Mouse (Mus musculus) gastrocnemius, adult 2 months (tissue): ENCODE results near the gene Cabp1. TPM values are rescaled to one million over a fixed set of nuclear protein-coding genes. Genes with fewer than 3 reads are reported as not detected.

Experiments
- DNase-seq: peaks from one replicate; pipeline ENCODE4 v3.0.0; 2022
- H3K27ac ChIP-seq: fragments of 200-600 bp; 2 replicates; pipeline ENCODE4 v1.8.1; 2022; ENCODE audit warnings: mild to moderate bottlenecking
- H3K4me3 ChIP-seq: fragments of 200-600 bp; 2 replicates; pipeline ENCODE4 v1.8.1; 2022; ENCODE audit warnings: mild to moderate bottlenecking, moderate library complexity
- CTCF ChIP-seq: fragments of 200-600 bp; IDR thresholded peaks from 2 replicates; pipeline ENCODE4 v1.8.1; 2022; ENCODE audit warnings: antibody characterized with exemption, mild to moderate bottlenecking, moderate library complexity
- intact Hi-C: fragments of 180-260 bp; cut with DNase I; formaldehyde crosslinking; loops from one replicate; pipeline ENCODE4 v1.15.1; 2025
- total RNA-seq, 2 experiments: library from RNA; stranded (reverse); gene quantifications; 2 replicates each; pipeline ENCODE4 v1.2.3; 2021

Cabp1 gene
- total RNA-seq, 2 experiments from 2014 or later, result 0.79 to 1.5 TPM

DNA sequence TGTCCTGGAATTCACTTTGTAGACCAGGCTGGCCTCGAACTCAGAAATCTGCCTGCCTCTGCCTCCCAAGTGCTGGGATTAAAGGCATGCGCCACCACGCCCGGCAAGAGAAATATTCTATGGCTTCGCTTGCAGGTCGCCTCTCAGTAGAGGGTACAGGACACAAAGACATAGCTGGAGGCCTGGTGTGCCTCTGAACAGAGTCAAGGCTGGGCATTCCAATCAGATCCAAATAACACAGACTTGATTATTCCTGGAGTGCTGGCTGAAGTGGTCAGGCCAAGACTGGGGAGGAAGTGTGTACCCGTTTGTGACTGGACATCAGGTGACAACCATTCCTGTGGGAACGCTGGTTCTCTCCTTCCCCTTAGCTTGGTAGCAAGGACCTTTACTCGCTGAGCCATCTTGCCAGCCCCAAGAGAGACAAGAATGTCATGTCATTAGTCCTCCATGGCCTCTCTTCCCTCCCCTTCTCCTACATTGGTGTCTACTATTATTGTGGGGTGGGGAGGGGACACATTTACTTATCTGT lies 51.9 kb downstream of the Cabp1 start:
- intact Hi-C loops, result no loop called here
- Histone ChIP-seq H3K4me3 (peak overlapping the region; percentile 71; the same call in 1 of the 2 replicates), H3K27ac (peak overlapping the region; percentile 96)
- DNase-seq, result no peak
- TF ChIP-seq CTCF, result no peak

DNA sequence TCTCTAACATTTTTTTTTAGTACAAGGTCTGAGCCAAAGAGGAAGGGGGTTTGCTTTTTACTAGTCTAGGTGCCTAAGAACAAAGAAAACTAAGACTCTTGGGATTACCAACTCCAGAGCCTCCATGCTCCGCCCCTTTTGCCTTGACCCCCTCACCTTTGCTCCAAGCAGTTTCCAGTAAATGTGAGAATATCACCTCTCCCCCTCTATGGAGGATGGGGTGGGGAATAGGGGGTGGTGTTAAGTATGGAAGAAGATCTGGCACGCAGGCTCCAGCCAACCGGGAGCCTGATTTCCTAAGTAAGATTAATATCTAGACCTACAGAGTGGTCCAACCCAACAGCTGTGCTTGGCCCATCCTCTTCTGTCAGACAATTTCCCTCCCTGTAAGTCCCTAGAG lies 53.5 kb downstream of the Cabp1 start:
- intact Hi-C loops, result no loop called here
- H3K27ac ChIP-seq, result peak overlapping the region; percentile 63
- DNase-seq, result no peak
- TF ChIP-seq CTCF, result no peak
- H3K4me3 ChIP-seq, result no peak overlapping the region

DNA sequence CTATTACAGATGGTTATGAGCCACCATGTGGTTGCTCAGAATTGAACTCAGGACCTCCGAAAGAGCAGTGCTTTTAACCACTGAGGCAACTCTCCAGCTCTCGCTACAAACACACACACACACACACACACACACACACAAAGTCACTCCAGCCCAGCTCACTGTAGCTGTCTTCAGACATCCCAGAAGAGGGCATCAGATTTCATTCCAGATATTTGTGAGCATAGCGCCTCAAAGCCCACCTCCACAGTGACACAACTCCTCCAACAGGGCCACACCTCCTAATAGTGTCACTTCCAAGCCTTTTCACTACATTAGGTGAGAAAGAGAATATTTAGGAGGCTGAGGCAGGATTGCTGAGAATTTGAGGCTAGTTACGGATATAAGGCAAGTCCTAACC lies 55.1 kb downstream of the Cabp1 start:
- intact Hi-C loops, result no loop called here
- H3K27ac ChIP-seq, result peak overlapping the region; percentile 32; the same call in 1 of the 2 replicates
- DNase-seq, result no peak
- no peak for TF ChIP-seq CTCF
- no peak overlapping the region for H3K4me3 ChIP-seq

DNA sequence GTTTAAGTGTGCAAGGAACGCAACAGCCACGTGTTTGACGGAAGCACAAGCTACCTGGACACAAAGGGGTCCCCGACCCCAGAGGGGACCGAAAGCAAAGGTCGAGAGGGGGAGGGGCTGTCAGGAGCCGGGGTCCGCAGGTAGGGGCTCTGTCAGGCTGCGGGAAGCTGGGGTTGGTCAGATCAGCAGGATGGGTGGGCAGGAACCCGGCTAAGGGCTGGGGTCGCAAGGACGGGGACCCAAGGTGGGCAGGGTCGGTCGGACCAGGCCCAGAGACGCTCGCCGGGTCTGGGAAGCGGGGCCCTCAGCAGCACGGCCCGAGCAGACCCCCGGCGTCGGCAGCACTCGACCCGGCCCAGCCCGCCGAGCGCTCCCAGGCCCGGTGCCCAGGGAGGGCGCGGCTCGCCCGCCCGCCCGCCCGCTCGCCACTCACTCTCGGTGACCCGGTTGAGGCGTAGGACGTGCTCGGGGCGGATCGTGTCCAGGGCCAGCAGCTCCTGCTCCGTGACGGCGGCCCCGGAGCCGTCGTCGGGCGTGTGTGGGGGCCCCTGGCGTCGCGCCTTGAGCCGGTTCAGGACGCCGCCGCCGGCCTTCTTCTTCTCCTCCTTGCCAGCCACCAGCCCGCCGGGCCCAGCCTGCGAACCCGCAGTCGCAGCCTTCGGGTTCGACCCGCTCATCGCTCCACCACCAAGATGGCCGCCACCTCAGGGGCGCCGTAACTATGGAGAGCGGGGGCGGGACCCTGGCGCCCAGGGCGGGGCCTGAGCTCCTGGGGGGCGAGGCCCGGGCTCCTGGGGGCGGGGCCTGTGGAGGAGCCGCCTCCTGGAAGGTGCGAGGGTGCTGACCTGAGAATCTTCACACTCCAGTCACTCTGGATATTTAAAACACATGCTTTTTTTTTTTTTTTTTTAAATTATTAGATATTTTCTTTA lies 59.7 kb downstream of the Cabp1 start, which contains the start of gene Unc119b:
Gene Unc119b, minus strand, starts transcription at position 742 of the 932 bp plus-strand sequence.
- TF ChIP-seq CTCF, result no peak
- intact Hi-C loops, result no loop called here
- Histone ChIP-seq H3K4me3 (peak within 1 kb of the TSS; percentile 91), H3K27ac (peak within 1 kb of the TSS; percentile 94)
- DNase-seq, result peak; percentile 95

DNA sequence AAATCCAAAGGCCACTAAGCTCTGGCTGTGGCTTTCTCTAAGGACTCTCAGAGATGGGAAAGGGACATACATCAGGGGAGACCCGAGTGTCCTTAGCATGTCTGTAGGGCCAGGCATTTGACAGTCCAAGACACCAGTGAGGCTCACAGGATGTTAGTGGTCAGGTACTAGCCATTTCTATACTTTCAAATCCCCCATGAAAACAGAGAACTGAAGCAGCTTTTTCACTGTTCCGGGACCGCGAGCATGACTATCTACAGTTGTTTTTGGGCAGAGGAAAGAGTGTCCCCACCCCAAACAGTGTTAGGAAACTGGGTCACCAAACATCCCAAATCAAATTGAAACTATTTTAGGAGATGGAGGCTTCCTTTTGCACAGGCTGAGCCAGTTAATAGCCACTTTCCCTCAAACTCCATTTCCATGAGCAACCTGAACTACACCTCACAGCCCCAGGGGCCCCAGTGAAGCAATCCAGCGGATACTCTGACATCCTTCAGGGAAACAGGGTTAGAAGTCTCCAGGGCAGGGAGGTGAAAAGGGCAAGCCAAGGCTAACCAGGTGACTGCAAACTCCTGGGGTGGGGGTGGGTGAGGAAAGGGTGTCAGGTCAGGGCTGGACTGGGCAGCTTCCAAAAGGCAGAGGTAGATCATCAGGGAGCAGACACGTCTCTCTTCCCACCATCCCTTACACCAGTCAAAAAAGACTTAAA lies 60.7 kb downstream of the Cabp1 start:
- DNase-seq, result no peak
- intact Hi-C loops, result no loop called here
- TF ChIP-seq CTCF, result no peak
- Histone ChIP-seq H3K27ac (peak overlapping the region; percentile 94), H3K4me3 (peak overlapping the region; percentile 91)

DNA sequence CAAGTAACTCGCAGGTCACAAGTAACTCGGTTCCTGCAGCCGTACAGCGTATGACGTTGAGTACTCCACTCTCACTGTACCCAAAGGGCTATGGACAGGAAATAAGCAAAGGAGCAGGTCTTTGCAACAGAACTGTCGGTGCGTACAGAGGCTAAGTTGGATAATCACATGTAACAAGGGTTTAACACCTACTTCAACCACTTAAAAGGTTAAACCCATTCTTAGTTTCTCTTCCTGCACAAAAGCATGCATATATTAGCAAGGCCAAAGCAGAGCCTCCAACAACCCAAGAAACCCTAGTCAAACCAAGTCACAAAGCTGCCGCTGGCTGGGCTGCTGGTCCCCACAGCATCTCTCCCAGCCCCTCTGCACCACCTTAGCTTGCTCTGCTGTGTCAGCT lies 61.7 kb downstream of the Cabp1 start:
- intact Hi-C loops, result no loop called here
- no peak for DNase-seq
- H3K27ac ChIP-seq, result peak overlapping the region; percentile 94
- TF ChIP-seq CTCF, result no peak
- H3K4me3 ChIP-seq, result peak overlapping the region; percentile 91; the same call in 1 of the 2 replicates

DNA sequence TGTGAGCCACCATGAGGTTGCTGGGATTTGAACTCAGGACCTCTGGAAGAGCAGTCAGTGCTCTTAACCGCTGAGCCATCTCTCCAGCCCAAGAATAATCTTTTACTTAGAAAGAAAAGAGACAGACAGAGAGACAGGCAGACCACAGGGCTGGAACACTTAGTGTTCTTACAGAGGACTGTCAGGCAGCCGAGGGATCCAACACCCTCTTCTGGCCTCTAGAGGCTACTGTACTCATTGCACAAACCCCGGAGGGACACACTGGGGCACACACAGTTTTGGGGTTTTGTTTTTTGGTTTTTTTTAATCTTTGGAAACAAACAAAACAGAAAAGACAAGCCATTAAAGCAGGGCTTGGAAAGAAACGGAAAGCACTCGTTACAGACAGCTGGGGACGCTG lies 64.9 kb downstream of the Cabp1 start:
- no peak overlapping the region for H3K27ac ChIP-seq
- TF ChIP-seq CTCF, result peak; percentile 24; the same call in 1 of the 2 replicates
- no peak overlapping the region for H3K4me3 ChIP-seq
- DNase-seq, result no peak
- intact Hi-C loops, result no loop called here

DNA sequence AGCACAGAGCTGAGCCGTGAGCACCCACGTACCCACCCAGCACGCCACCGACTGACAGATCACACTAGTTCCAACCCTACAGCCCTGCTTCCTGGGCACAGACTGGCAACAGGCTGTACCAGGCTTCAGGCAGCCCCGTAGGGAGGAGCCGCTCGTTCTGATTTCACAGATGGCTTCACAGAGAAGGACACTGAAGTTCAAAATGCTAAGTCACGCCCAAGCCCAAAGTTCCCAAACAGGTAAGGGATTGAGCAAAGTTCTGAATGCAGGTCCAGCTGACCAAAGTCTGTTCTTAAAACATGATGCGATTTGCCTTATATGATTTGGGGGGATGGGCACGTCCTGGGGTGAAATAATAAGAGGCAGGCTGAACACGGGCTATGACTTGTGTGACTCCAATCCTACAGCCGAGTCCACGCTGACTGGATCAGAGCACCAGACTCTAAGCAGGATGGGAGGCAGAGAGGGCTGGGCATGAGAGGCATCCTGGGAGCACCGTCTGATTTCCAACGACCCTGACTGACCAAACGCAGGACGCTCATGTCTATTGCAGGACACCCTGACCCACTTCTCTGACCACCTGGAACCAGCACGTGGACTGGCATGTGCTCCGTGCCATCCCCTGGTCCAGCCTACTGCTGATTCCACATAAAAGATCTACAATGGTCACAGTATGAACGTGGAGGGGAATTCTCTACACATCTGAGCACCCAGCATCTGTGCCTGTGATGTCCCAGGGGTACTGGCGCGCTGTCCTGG lies 66.6 kb downstream of the Cabp1 start:
- DNase-seq, result no peak
- no peak overlapping the region for H3K4me3 ChIP-seq
- intact Hi-C loops, result no loop called here
- H3K27ac ChIP-seq, result no peak overlapping the region
- TF ChIP-seq CTCF, result no peak

DNA sequence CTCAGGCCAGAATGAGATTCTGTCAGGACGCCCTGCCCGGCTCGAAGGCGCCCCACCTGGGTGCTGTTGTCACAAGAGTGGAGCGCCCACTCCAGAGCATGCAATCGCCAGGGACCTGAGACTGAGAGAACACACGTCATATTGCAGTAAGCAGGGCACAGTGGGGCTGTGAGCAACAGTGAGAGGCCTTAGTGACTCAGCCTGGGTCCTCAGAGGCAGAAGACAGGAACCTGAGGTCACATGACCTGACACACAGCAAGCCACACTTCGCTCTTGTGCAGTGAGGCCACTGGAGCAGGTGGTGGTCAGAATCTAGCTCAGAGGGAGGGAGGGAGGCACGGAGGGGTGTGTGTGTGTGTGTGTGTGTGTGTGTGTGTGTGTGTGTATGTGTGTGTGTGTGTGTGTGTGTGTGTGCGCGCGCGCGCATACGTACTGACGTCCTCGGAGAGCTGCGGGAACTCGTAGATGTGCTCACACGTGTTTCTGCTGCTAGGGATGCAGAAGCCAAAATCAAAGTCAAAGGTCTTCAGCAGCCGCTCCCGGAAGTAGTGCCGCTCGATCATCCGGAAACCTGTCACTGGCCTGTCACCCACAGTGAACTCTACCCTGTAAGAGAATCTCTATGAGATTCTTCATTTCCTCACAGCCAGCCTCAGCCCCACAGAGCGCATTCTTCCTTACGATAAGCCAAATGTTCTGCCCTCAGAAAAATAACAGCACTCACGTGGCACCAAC lies 67.4 kb downstream of the Cabp1 start:
- DNase-seq, result no peak
- intact Hi-C loops, result no loop called here
- H3K4me3 ChIP-seq, result no peak overlapping the region
- no peak for TF ChIP-seq CTCF
- no peak overlapping the region for H3K27ac ChIP-seq

DNA sequence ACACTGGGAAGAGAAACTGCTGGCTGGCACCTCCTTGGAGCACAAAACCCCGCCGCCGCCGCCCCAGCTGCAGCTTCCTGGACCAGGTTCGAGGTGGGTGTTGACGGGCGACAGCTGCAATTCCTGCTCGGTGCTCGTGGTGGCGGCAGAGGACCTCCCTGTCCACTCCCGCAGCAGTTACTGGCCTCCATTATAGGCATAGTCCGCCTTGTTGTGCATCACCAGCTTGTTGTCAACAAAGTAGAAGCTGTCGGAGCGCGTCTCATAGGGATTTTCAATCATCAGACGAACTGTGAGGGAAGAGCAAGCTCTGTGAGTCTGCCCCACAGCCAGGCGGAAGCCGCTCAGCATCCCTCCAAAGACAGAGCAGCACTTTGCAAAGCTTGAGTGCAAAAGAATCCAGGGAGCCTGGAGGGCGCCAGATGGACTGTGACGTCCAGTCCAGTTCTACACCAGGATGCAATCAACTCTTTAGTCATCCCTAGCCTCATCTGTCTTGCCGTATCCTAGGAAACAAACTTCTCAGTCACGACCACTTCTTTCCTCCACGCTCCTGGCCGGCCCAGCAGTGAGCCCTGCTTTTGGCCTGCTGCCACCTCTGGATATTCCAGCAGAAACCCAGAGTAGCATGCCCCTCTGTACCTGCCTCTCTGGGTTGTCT lies 68.8 kb downstream of the Cabp1 start:
- H3K4me3 ChIP-seq, result peak overlapping the region; percentile 32
- DNase-seq, result peak; percentile 88
- H3K27ac ChIP-seq, result peak overlapping the region; percentile 74
- peak; percentile 98 for TF ChIP-seq CTCF
- intact Hi-C loops, result loop anchor here (1.0 kb wide), 2 partner anchors 38 to 111 kb away; no protein-coding TSS in a partner anchor

DNA sequence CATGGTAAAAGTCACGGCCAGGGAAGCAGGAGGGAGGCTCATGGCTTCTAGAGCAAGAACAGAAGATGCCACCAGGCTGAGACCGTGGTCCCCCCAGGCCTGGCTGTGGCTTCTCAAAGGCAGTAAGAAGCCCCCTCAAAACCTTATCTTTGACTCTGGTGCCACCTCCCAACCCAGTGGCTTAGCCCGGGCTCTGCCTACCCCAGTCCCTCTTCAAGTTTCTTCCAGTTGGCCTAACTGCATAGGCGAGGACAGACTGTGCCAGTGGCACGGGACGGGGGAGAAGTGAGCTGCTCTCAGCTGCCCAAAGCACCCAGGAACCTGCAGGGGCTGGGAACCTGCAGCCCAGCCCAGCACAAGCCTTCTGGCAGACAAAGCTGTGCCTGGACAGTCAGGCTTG lies 69.5 kb downstream of the Cabp1 start:
- no peak for DNase-seq
- peak overlapping the region; percentile 74 for H3K27ac ChIP-seq
- no peak for TF ChIP-seq CTCF
- intact Hi-C loops, result loop anchor here (1.0 kb wide), 2 partner anchors 39 to 112 kb away; no protein-coding TSS in a partner anchor
- no peak overlapping the region for H3K4me3 ChIP-seq
